Mouse (Mus musculus): ENCODE results near the gene Tnp1.

Tnp1 gene

DNA sequence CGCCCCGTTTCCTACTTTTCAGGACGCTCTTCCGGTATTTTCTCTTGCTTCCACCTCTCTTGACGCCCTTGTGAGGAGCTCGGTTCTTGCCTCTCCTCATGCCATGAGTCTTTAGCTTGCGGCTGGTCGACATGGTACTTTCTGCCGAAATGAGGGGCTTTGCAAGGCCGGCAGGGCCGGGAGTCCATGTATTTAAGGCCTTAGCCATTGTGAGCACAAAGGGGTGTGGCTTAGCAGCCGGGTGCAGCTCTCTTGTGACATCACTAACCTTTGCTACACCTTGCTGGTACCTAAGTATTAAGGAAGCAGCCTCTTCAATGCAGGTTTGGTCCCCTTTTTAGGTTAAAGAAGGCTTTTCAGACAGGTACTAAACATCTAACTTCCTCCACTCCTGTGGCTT, at the start of gene Tnp1:
Gene Tnp1 (minus strand): TSS at position 179 of the 400 bp plus-strand sequence.
- DNase-seq (ENCODE audit: low read depth, low spot score): no peak

DNA sequence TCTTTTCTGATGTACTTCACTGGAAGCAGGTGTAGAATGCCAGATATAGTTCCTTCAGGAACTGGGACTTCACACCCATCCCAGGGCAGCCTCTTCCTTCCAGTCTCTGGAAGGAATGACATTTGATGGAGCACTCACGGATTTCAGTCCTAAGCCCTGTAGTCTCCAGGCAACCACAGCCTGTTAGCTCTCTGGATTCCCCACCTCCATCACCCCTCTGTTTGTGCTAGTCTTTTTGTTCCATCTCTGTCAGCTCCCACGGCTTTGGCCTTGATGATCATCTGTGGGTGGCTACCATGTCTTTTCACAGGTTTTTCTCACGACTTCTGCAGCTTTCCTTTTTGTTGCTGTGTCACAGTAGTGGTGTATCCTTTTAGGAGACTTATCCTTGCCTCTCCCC, 48.6 kb upstream of the Tnp1 start:
- no peak for DNase-seq (ENCODE audit: low read depth, low spot score)

DNA sequence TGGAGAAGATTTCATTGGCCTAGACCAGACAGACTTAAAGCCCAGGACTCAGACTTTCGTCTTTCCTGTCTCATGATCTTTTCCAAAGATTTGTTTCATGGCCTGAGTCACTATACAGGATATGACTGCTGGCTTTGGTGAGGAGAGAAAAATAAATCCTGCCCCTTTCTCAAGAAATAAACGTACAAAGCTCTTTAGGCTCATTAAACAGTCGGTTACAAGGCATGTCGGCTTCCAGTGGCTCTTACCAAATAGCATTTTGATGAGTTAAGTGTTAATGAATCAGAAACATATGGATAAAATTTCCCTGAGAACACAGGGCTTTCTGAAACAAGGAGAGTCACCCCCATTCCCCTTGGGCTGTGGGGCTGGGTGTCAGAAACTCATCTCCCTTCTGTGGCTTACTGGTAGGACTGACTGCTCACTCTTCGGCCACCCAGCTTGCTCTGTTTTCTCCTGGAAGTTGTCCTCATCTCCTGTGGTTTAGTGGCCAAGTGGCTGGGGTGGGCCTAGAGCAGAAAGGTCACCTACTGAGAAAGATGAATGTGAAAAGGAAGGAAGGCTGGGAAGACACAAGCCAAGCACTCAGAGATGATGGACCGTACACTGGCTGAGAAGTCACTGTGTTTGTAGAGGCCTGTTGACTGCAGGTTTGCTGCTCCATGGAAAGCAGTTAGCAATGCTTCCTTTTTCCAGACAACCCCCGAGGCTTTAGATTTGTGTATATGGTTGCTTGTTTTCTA, 46.0 kb upstream of the Tnp1 start:
- no peak for DNase-seq (ENCODE audit: low read depth, low spot score)

DNA sequence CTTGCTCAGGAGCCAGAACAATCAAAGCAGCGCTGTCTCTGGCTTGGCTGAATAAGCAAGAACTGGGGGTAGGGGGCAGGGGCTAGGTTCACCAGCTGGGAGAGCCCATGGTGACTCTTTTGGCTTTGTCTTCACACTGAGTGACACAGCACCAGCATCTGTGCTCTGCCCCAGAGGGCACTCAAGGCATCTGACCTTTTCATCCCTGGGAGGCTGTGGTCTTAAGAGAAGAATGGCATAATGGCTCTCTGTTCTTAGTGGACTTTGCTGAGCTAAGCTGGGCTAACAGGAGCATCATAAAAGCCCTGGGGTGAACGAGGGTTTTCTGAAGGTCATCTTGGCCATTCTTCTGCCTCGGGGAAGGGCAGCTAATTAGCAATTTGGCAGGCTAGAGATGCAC, 44.6 kb upstream of the Tnp1 start:
- DNase-seq (ENCODE audit: low read depth, low spot score): no peak

DNA sequence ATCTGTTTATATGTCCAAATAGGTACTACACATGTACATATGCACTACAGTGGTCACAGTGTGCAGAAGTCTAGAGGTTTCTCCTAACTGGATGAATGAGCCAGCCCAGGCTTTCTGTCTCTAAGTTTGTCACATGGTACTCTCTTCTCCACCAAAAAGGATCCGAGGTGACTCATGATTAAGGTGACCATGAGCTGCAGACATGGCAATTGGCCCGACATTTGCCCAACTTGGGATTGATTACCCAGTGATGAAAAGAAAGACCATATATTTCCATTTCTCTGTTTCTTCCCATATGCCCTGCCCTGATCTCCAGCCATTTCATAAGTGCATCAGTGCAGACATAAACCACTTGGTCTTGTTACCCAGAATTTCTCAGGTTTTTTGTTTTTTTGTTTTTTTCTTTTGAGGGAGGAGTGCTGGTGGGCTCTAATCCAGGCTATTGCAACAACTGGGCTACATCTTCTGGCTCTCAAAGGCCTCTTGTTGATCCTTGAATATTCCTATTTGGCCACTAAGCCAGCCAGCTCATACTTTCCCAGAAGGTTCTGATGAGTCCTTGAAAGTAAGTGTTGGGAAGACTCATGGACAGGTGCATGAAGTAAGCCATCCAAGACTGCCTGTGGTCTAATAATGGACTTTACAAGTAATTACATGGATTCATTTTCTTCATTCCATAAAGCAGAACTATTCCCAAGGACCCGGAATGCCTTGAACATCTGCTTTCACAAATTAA, 40.7 kb upstream of the Tnp1 start:
- no peak for DNase-seq (ENCODE audit: low read depth, low spot score)

DNA sequence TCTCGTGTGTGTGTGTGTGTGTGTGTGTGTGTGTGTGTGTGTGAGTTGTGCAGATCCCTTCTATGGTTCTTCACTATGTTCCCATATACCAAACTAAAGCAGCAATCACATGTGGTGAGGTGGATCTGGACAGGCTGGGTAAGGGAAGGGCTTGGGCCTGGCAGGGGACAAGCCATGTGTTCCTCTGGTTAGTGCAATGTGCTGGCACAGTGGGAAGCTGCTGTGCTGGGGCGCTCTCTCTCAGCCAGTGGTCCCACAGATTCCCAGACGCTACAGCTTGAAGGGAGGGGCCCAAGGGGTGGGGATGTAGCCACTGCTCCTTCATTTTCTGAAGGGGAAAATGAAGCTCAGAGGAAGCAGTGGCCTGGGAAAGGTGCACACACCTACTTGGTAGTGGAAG, 40.1 kb upstream of the Tnp1 start:
- no peak for DNase-seq (ENCODE audit: low read depth, low spot score)

DNA sequence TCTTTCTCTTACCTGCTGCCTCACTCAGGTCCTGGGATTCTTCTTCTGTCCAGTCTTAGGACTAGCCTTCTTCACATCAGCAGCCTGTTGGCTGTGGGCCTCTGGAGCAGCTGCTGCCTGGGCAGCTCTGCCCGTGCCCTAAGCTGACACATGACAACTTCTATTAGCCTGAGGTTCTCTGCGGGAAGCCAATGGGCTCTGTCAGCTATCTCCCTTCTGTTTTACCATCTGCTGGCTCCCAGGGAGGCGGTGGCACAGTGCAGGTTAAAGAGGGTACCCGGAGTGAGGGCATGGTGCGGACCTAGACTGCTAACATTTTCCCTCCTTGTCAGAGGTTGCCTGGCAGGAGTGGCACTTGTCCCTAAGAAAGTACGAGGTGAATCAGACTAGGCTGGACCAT, 39.5 kb upstream of the Tnp1 start:
- DNase-seq (ENCODE audit: low read depth, low spot score): peak; percentile 72

DNA sequence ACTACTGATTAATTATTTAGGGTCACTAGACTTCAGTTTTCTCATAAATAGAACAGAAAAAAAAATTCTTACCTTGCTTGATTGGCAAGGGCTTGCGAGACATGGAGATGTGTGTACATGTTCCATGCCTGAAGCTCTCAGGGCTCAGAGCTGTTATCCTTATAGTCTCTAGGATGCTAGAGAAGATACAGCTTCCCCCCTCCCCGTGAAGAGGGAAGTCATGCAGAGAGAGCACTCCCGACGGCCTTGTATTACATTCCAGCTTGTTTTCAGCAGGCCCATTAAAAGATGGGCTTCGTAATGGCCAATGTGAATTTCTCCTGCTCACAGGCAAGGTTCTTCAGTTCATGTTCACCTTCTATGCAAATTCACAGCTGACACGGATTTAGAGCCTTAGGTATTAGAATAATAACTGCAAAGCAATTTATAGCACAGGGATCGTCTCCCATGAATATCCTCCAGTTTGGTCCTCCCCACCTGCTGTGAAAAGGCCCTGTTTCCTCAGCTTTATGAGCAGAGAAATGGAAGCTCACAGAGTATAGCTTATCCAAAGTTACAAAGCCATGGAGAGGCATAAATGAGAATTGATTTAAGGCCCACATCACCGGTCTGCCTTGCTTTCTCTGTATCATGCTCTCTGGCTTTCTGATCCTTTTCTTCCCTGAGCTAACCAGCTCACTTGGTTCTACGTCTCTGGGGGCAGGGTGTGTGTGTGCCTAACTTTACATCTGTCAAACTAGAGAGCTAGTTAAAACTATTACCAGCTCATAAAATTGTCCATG, 38.0 kb upstream of the Tnp1 start:
- no peak for DNase-seq (ENCODE audit: low read depth, low spot score)

DNA sequence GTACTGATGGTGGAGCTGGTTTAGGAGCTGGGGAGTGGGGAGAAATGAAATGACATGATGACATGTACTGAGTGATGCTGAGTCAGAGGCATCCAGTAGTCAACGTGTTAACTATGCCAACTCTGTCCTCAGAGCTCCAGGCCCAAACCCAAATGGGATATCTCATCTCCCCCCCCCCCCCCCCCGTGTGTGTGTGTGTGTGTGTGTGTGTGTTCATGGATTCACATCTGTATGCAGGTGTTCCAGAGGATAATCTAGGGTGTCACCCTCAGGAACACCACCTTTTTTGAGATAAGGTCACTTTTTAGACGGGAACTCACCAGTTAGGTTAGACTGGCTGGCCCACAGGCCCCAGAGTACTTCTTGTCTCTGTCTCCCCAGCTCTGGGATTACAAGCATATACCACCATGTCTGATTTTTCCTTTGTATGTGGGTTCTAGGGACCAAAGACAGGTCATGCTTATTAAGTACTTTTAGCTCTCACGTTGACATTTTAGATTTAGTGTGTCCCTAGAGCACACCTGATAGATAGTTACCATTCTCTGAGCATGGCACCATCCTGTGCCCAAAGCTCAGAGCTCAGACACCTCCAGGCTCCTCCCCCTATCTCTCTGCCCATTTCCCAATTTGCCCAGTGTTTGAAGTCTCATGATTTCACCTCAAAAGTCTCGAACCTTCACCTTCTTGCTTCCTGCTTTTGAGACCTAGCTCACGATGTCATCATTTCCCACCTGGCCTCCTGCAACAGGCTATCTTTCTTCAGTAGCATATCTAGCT, 31.4 kb upstream of the Tnp1 start:
- no peak for DNase-seq (ENCODE audit: low read depth, low spot score)

DNA sequence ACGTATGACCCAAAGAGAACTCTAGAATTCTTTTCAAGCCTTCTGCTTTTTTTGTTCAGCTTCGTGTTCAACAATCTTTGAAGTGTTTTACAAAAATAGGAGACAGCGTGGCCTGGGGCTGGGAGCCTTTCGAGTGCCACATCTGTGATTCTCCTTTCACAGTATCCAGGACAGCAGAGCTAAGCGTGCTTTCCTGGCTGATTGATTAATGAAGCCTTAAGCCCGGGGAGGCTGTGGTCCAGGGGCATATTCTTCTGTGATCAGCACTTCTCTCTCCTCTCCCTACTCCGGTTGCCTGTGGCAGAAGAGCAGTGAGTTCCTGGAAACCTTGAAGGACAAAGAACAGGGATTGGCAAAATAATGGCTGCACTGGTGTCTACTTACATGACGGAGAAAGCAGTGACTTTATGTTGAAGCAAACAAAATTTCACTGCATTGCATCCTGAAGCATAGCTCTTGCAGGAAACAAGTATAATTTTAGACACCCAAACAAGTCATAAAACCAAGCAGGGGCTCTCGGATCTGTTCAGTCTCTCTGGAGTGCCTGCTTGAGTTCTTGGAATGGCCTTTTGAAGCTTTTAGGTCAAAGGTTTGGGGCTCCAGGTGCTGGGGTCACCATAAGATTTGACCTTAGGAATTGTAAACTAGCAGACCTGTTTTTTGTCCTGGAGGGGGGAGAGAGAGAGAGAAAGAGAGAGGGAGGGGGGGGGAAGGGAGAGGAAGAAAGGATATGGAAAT, 30.4 kb upstream of the Tnp1 start:
- DNase-seq (ENCODE audit: low read depth, low spot score): no peak

DNA sequence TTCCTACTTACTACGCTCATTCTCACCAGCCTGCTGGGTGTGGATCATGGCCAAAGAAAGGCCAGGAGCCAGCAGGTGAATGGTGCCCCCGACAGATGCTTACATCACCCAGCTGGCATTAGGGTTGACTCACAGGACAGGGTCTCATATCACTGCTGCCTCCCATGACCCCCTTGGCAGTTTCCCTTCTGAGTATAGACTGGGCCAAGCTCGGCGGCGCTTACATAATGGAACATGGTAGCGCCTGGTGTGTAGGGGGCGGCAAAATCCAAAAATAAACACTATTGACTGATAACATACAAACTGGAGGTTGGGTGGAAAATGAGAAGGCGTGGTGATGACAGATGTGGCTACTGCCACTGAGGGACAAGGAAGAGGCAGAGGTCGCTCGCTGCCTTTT, 28.0 kb upstream of the Tnp1 start:
- no peak for DNase-seq (ENCODE audit: low read depth, low spot score)

DNA sequence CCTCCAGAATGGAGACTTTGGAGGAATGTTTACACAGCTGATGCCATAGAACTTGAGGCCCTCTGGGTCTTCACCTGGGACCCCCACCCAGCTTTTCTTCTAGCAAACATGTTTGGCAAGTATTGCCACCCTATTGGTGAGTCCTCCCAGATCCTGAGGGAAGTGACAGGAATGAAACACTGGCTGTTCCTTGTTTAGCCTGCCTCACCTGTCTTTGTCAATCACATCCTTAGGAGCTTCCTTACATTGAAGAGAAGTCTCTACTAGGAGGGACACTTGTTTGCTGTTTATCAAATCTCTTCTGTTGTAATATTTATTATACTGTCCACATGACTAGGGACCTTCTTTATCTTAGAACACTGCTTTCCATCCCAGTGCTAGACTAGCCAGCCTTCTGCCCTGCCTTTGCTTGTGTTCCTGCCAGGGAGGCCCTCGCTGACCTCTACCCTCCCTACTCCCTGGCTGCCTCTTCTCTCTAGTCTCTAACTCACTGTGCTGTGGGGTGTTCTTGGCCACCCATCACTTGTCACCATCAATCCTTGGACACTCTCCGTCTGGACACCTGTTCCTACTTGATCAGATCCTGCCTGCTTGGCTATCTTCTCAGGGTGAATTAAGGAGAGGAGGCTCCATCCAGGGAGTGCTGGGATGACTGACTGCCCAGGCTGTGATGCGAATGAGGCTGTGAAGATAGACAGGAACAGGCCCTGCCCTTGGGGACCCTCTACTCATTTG, 25.1 kb upstream of the Tnp1 start:
- DNase-seq (ENCODE audit: low read depth, low spot score): no peak

DNA sequence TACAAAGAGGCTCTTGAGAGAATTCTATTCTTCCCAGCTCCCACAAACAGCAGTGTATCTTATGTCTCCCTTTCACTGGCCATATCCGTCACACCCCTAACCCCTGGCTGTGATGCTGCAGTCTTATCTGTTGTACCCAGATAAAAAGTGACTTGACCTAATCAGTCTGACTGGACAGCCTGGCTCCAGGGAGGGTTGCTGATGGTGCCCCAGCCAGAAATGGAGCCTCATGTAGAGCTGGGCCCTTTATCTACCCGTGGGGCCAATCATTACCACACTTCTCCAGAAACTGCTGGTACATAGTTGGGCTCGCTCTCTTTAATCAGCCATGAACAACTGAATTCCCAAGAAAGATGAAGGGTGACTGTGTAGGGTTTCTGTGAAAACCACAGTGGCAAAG, 22.8 kb upstream of the Tnp1 start:
- no peak for DNase-seq (ENCODE audit: low read depth, low spot score)

DNA sequence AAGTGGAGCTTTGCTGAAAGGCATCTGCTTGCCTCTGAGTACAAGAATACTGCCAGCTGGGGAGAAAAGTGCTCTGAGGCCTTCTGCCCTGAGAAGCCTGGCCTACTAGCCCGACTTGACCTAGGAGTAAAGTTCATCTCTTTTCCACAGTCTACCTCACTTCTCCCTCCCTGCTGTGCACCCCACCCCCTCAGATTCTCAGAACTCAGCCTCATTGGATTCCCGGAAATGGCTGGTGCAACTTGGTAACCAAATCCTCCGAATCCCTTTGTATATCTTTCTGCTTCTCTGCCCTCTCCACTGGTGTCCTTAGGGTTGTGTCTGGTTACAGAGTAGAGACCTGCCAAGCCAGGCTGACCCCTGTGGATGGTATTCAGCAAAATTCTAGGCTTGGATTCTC, 20.8 kb upstream of the Tnp1 start:
- no peak for DNase-seq (ENCODE audit: low read depth, low spot score)

DNA sequence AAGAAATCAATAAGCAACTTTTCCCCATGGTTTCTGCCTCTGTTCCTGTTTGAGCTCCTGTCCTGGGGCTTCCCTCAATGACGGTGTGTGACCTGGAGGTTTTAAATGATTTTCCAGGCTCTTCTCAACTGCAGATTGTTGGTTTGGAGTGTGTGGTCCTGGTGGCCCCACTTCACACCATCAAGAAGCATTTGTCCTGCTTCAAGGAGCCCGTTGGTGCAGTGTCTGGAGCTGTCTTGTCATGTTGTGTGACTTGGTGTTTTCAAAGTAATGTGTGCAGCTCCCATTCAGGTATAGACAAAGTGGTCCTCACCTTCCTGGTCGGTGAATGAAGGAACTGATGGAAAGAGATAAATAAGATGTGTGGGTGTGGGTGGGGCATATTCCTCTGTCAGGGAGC, 20.0 kb upstream of the Tnp1 start:
- no peak for DNase-seq (ENCODE audit: low read depth, low spot score)

DNA sequence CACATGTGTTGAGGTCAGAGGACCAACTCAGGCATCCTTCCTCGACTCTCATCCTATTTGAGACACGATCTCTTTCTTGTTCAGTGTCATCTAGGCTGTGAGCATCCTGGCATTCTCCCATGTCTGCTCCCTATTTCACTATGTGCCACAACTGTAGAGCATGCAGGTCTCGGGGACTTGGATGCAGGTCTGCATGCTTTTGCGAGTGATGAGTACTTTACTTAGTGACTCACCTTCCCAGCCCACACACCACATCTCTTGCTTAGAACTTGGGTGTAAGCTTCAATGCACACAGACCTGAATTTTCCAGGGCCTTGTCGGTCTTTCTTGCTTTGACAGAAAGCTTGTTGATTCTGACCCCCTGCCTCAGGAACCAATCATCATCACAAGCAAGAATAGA, 16.8 kb upstream of the Tnp1 start:
- DNase-seq (ENCODE audit: low read depth, low spot score): no peak

DNA sequence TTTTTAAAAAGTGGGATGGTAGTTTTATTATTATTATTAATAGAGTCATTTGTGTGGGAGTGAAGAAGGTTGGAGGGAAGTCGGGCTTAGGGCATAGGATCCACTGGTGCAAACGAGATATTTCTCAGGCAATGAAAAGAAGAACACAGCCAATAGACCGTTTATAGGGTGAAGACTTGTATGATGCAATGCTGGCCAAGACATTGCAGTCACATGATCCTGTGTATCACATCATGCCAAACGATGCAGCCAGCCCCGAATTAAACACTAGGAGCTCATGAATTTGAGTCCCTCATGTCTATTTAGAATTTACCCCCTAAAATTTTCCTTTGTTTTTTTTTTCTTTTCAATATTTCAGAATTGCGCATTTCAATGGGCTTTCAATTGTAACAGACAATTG, 13.0 kb upstream of the Tnp1 start:
- DNase-seq (ENCODE audit: low read depth, low spot score): no peak

DNA sequence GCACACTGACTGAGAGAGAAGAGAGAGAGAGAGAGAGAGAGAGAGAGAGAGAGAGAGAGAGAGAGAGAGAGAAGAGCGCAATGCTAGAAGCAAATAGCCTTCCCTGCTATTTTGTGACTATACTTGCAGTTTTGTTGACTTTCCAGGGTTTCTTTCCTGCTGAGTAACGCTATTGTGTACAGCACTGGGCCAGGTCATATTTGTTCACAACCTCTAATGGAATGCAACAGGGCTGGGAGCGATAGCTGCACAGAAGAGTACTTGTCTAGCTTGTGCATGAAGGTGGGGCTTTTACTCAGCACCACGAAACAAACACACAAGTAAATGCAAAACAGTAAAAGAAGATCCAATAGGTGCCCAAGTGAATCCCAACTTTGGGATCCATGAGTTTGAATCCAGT, 11.7 kb upstream of the Tnp1 start:
- no peak for DNase-seq (ENCODE audit: low read depth, low spot score)

DNA sequence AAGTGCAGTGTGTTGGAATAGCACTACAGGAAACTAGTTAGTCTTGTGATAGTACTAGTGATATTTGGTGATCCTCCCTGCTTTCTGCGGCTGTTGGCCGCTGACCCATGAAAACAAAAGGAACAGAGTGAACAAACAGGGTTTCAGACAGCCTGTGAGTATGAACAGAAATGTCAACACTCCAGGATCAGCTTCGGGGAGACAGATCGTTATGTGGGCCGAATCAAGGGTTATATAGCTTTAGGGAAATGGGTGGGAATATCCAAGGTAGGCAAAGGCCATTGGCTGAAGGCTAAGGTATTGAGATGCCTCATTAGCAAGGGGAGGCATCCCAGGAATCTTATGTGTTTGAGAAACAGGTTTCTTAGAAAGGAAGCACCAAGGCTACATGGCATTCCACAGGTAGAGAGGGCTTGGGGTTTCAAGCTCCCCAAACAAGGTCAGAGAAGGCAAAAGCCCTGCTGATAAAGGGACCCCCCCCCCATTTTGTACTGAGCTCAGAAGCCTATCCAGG, 11.1 kb upstream of the Tnp1 start:
- DNase-seq (ENCODE audit: low read depth, low spot score): no peak

DNA sequence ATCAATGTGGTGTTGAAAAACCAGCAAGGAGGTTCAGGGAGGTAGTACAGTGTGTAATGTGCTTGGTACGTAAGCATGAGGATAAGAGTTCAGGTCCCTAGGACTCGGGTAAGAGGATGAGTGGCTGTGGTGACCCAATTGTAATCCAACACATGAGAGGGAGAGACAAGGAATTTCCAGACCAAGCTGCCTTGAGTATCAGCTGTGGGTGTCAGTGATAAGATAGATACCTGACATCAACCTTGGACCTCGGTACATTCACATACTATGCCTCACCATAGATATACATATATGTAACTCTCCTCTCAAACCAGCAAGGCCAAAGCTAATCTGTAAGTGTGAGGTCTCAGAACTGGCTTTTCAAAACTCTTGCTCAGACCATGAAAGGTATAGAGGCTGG, 10.4 kb upstream of the Tnp1 start:
- DNase-seq (ENCODE audit: low read depth, low spot score): no peak

All from retina, postnatal 7 days (tissue).